Mouse (Mus musculus): Measurements from ENCODE around the gene Ttc28. TPM values are rescaled to one million over a fixed set of nuclear protein-coding genes. Genes with fewer than 3 reads are reported as not detected.

The Ttc28 gene
- total RNA-seq, 1 experiment: 5.8 TPM

DNA sequence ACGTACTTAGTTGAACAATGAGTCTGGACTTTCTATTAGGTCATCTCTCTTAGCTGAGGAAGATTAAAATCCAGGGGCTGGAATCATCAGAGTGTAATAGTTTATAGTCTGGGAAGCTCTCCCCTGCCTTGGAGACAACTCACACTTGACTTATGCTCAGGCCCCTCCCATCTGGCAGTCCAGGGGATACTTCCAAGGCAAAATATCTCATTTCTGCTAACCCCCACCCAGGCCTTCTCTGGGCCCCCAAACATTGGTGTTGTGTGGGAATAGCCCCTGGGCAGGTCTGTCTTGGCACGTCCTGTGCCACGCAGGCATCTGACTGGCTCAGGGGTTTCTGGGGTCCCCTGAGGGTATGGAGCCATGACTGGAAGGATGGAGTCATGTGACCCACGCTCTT lies 275.7 kb downstream of the Ttc28 start:
- H3K4me3 ChIP-seq (ENCODE audit: insufficient read depth in 1 of 2, low read depth in 1 of 2, low read length in 2 of 2, poor library complexity in 1 of 2, severe bottlenecking in 1 of 2): no peak overlapping the region
- no peak for DNase-seq (ENCODE audit: low read depth, low spot score)
- no peak overlapping the region for H3K27ac ChIP-seq (ENCODE audit: insufficient read depth, low read depth, low read length, poor library complexity, severe bottlenecking)
- H3K9ac ChIP-seq (ENCODE audit: insufficient read depth, low read depth, low read length, poor library complexity, severe bottlenecking): no peak overlapping the region
- H3K9me3 ChIP-seq (ENCODE audit: control insufficient read depth, insufficient read depth, low read depth, low read length): no peaks in the 10 kb centered on the region
- no peaks in the 10 kb centered on the region; a peak in 1 of 4 replicates for H3K4me1 ChIP-seq (ENCODE audit: control insufficient read depth in 2 of 2, insufficient read depth in 2 of 2, low read length in 2 of 2, poor library complexity in 1 of 2)
- no peaks in the 10 kb centered on the region for H3K36me3 ChIP-seq (ENCODE audit: control insufficient read depth, insufficient read depth, low read length, poor library complexity, severe bottlenecking)
- no peak for TF ChIP-seq MAFK (IDR thresholded peaks at IDR 0.05; ENCODE audit: insufficient read depth, low read depth, low read length)
- TF ChIP-seq ZNF384 (IDR thresholded peaks at IDR 0.05; ENCODE audit: low read depth, low read length): no peak
- TF ChIP-seq HCFC1 (IDR thresholded peaks at IDR 0.05; ENCODE audit: borderline replicate concordance, insufficient read depth, low read length): no peak
- no peak for TF ChIP-seq CHD2 (IDR thresholded peaks at IDR 0.05; ENCODE audit: low read depth, low read length)
- TF ChIP-seq ZC3H11A (IDR thresholded peaks at IDR 0.05; ENCODE audit: borderline replicate concordance, low read depth, low read length): no peak
- in situ Hi-C loops (cut with MboI; ENCODE audit: low sequenced_read_pairs in 2 of 2, unreplicated experiment in 2 of 2): no loop called here

DNA sequence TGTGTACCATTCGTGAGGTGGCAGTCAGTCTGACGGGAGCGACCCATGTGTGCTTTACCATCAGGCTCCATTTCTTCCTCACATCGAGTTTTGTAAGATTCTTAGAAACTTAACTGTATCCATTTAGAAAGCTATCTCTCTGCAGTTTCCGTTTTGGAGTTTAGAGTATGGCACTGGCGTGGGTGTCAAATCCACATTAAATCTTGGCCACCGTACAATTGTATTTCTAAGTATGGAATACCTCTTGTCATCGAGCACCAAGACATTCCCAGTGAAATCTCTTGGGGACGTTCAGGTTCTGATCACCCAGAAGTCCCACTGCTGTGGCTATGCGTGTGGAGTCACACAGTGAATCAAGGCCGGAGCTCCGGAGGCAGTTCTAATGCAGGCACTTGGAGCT lies 276.3 kb downstream of the Ttc28 start:
- H3K9ac ChIP-seq (ENCODE audit: insufficient read depth, low read depth, low read length, poor library complexity, severe bottlenecking): no peak overlapping the region
- in situ Hi-C loops (cut with MboI; ENCODE audit: low sequenced_read_pairs in 2 of 2, unreplicated experiment in 2 of 2): no loop called here
- TF ChIP-seq ZNF384 (IDR thresholded peaks at IDR 0.05; ENCODE audit: low read depth, low read length) (no peak), MAFK (IDR thresholded peaks at IDR 0.05; ENCODE audit: insufficient read depth, low read depth, low read length) (no peak), CHD2 (IDR thresholded peaks at IDR 0.05; ENCODE audit: low read depth, low read length) (no peak), HCFC1 (IDR thresholded peaks at IDR 0.05; ENCODE audit: borderline replicate concordance, insufficient read depth, low read length) (no peak), ZC3H11A (IDR thresholded peaks at IDR 0.05; ENCODE audit: borderline replicate concordance, low read depth, low read length) (no peak)
- no peaks in the 10 kb centered on the region for H3K36me3 ChIP-seq (ENCODE audit: control insufficient read depth, insufficient read depth, low read length, poor library complexity, severe bottlenecking)
- H3K4me3 ChIP-seq (ENCODE audit: insufficient read depth in 1 of 2, low read depth in 1 of 2, low read length in 2 of 2, poor library complexity in 1 of 2, severe bottlenecking in 1 of 2): no peak overlapping the region
- H3K27ac ChIP-seq (ENCODE audit: insufficient read depth, low read depth, low read length, poor library complexity, severe bottlenecking): no peak overlapping the region
- H3K9me3 ChIP-seq (ENCODE audit: control insufficient read depth, insufficient read depth, low read depth, low read length): no peaks in the 10 kb centered on the region
- no peaks in the 10 kb centered on the region; a peak in 1 of 4 replicates for H3K4me1 ChIP-seq (ENCODE audit: control insufficient read depth in 2 of 2, insufficient read depth in 2 of 2, low read length in 2 of 2, poor library complexity in 1 of 2)
- DNase-seq (ENCODE audit: low read depth, low spot score): no peak

DNA sequence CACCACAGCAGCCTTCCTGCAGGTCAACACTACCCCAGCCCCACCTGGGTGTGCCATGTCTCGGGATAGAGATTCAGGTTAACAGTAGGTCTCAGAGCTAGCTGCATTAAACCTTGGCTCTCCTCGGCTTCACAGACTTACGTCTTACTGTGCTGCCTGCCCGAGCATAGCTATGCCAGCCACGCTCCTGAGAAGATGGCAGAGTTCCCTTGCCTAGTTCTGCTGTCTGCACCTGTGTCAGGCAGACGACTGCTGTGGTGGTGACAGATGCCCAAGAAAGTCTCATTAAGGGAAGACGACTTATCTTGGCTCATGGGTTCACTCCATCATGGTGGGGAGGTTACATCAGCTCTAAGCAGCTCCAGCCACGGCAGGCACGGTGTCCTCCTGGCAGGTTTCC lies 278.7 kb downstream of the Ttc28 start:
- no peak for TF ChIP-seq ZNF384 (IDR thresholded peaks at IDR 0.05; ENCODE audit: low read depth, low read length)
- TF ChIP-seq CHD2 (IDR thresholded peaks at IDR 0.05; ENCODE audit: low read depth, low read length): no peak
- no peak for TF ChIP-seq HCFC1 (IDR thresholded peaks at IDR 0.05; ENCODE audit: borderline replicate concordance, insufficient read depth, low read length)
- no peak for TF ChIP-seq ZC3H11A (IDR thresholded peaks at IDR 0.05; ENCODE audit: borderline replicate concordance, low read depth, low read length)
- no peak for TF ChIP-seq MAFK (IDR thresholded peaks at IDR 0.05; ENCODE audit: insufficient read depth, low read depth, low read length)
- in situ Hi-C loops (cut with MboI; ENCODE audit: low sequenced_read_pairs in 2 of 2, unreplicated experiment in 2 of 2): no loop called here
- Histone ChIP-seq H3K4me3 (ENCODE audit: insufficient read depth in 1 of 2, low read depth in 1 of 2, low read length in 2 of 2, poor library complexity in 1 of 2, severe bottlenecking in 1 of 2) (no peak overlapping the region), H3K36me3 (ENCODE audit: control insufficient read depth, insufficient read depth, low read length, poor library complexity, severe bottlenecking) (no peaks in the 10 kb centered on the region), H3K9me3 (ENCODE audit: control insufficient read depth, insufficient read depth, low read depth, low read length) (no peaks in the 10 kb centered on the region), H3K27ac (ENCODE audit: insufficient read depth, low read depth, low read length, poor library complexity, severe bottlenecking) (no peak overlapping the region), H3K4me1 (ENCODE audit: control insufficient read depth in 2 of 2, insufficient read depth in 2 of 2, low read length in 2 of 2, poor library complexity in 1 of 2) (no peaks in the 10 kb centered on the region; a peak in 1 of 4 replicates), H3K9ac (ENCODE audit: insufficient read depth, low read depth, low read length, poor library complexity, severe bottlenecking) (no peak overlapping the region)
- DNase-seq (ENCODE audit: low read depth, low spot score): no peak

DNA sequence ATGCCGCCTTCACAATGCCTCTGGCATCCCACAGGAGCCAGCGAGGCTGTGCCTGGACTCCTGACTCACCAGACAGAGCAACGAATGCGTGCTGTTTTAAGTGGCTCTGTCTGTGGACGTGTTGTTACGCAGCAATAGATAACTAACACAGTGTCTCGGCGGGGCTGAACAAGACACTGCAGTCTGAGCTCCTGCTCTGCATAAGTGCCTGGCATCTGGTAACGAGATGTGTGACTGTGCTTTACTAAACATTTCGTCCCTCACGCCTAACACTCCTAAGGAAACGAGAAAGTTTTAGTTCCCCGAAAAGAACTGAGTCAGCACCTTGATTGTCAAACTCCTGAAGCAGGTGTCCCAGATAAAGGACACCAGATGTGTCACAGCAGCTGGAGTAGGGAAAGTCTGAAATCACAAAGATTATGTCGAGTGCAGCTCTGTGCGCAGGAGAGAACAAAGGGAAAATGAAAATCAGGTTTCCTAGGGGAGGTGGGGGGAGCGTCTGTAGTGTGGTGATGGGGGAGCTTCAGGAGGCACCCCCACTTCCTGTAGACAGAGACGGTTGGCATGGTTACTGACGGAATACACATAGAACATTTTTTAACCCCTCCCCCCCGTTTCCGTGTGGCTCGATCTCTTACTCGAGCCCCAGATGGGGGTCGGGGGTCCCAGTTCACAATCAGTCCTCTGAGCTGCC lies 280.2 kb downstream of the Ttc28 start:
- no peak overlapping the region for H3K9ac ChIP-seq (ENCODE audit: insufficient read depth, low read depth, low read length, poor library complexity, severe bottlenecking)
- no peak overlapping the region for H3K4me3 ChIP-seq (ENCODE audit: insufficient read depth in 1 of 2, low read depth in 1 of 2, low read length in 2 of 2, poor library complexity in 1 of 2, severe bottlenecking in 1 of 2)
- TF ChIP-seq ZNF384 (IDR thresholded peaks at IDR 0.05; ENCODE audit: low read depth, low read length): no peak
- no peak for TF ChIP-seq ZC3H11A (IDR thresholded peaks at IDR 0.05; ENCODE audit: borderline replicate concordance, low read depth, low read length)
- TF ChIP-seq CHD2 (IDR thresholded peaks at IDR 0.05; ENCODE audit: low read depth, low read length): no peak
- TF ChIP-seq MAFK (IDR thresholded peaks at IDR 0.05; ENCODE audit: insufficient read depth, low read depth, low read length): peak; percentile 78
- no peak for TF ChIP-seq HCFC1 (IDR thresholded peaks at IDR 0.05; ENCODE audit: borderline replicate concordance, insufficient read depth, low read length)
- H3K4me1 ChIP-seq (ENCODE audit: control insufficient read depth in 2 of 2, insufficient read depth in 2 of 2, low read length in 2 of 2, poor library complexity in 1 of 2): no peaks in the 10 kb centered on the region
- no peaks in the 10 kb centered on the region for H3K36me3 ChIP-seq (ENCODE audit: control insufficient read depth, insufficient read depth, low read length, poor library complexity, severe bottlenecking)
- no peak overlapping the region for H3K27ac ChIP-seq (ENCODE audit: insufficient read depth, low read depth, low read length, poor library complexity, severe bottlenecking)
- no peak for DNase-seq (ENCODE audit: low read depth, low spot score)
- in situ Hi-C loops (cut with MboI; ENCODE audit: low sequenced_read_pairs in 2 of 2, unreplicated experiment in 2 of 2): no loop called here
- no peaks in the 10 kb centered on the region for H3K9me3 ChIP-seq (ENCODE audit: control insufficient read depth, insufficient read depth, low read depth, low read length)
